Mouse (Mus musculus) adrenal gland, postnatal 14 days (tissue): ENCODE data around the gene Sub1. TPM values are rescaled to one million over a fixed set of nuclear protein-coding genes. Genes with fewer than 3 reads are reported as not detected.
A peak's percentile ranks its signal among the peaks of the same experiment; 100 is the strongest.

Source experiments
- DNase-seq: peaks from one replicate; pipeline ENCODE4 v3.0.0; 2021; ENCODE audit warnings: mixed read lengths
- total RNA-seq: library from RNA; stranded (reverse); gene quantifications from 2 replicates; pipeline ENCODE4 v1.2.3, GENCODE M21; 2021

Sub1 gene
- total RNA-seq, 1 experiment from 2014 or later, result 251 TPM

DNA sequence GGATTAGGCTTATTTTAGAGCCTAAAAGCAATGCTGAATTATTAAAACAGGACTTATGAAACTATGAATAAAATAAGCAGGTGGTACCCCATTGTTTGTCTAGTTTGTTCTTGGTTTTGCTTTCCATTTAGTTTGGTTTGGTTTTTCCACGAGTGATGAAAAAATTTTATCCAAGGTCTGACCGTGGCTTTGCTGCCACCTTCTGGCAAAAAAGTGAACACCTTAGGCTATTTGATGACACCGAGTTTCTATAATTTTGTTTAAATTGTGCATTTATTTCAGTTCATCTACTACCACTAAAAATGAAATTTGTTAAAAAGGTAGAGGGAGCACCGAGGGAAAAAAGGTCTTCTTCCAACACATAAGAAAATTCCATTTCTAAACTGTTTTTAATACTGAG lies 30.4 kb downstream of the Sub1 start:
- peak; percentile 67 for DNase-seq

DNA sequence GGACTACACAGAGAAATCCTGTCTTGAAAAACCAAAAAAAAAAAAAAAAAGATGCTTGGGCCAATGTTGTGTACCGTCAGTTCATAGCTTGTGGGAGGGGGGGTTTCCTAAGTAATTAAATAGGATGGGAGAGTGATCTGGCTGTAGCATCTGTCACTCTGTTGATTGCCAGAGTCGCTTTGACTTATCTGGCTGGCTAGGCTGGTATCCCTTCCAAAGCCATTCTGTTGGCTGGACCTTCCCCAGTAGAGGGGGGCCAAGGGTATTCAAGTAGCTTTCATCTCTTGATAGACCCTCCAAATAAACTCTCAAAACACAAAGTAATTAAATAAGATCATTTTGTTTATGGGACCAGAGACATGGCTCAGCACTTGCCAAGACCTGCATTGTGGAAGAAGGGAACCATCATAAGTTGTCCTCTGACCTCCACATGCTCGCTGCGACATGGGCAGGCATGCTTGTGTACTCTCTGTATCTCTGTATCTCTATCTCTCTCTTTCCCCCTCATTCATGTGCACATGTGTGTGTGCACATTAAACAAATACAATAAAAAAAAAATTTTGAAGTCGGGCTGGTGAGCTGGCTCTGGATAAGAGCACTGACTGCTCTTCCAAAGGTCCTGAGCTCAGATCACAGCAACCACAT lies 31.5 kb downstream of the Sub1 start:
- DNase-seq, result no peak

GRCm38 (mm10) chr15:11963791-11964525 lies 32.8 kb downstream of the Sub1 start:
- DNase-seq, result peak; percentile 58

- DNase-seq, result no peak
These were observed 37.1 kb downstream of the Sub1 start for GRCm38 (mm10) chr15:11959716-11960115.

DNA sequence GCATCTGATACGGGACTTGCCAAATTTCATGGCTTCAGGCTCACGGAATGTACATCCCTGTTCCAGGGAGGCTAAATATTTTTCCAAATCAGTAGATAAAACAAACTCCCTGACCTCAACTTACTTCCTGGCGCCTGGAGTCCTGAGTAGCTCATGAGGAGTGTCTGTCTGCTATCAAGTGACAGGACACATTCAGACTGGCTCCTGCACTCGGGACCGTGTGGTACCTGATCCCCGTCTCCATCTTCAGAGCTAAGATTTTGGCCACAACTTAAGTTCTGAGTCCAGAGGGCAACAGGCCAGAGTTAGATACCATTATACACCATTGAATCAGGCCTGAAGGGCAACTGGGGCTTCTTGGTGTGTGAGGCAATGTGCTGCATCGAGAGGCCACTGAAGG lies 40.7 kb downstream of the Sub1 start:
- DNase-seq, result no peak

DNA sequence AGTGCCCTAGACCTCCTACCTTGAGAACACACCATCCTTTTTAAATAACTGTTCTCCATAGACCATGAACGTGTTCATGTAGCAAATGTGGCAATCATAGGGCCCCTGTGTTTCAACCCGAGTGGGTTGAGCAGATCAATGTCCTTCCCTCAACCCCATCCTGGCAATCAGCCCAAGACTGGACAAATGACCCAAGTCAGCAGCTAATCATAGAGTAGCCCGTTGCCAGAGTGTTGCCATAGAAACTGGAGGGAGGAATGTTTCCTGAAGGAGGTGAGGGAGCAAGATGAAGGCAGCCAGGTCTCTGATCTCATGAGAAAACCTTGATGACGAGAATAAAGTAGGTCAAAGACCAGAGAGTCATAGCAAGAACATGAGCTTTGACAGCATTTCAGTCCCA lies 42.6 kb downstream of the Sub1 start:
- peak; percentile 78 for DNase-seq

DNA sequence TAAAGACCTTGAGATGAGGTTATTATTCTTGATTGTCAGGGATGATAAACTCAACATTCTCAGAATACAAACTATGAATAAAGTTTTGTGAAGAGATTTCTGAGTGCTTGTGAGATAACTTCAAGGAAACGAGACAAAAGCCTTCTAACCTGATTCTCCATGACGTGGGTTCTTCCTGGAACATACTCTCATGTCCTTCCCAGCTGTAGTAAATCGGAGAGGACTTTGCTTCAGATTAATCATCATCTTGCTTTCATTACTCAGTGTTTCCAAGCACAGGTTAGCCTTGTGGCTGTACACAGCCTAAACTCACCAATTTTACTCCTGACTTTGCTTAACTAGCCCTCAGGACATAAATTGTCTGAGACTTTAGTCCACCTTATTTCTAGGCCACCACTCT lies 44.6 kb downstream of the Sub1 start:
- no peak for DNase-seq

DNA sequence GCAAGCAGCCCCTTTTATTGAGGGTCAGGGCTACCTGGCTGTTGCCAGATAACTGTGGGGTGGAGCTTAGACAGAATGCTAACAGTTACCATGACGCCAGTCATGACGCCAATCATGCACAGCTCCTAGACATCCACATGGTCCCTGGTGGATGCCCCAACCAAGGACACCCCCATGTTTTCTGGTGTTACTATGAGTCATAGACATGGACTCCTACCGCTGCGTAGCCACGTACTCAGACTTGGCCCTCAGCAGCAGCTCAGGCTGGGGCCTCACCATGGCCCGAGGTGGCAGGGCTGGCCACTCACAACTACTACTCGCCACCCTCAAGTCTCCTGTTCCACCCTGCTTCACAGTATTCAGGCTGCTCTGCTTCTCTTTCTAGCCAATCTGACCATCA lies 45.6 kb downstream of the Sub1 start:
- no peak for DNase-seq

DNA sequence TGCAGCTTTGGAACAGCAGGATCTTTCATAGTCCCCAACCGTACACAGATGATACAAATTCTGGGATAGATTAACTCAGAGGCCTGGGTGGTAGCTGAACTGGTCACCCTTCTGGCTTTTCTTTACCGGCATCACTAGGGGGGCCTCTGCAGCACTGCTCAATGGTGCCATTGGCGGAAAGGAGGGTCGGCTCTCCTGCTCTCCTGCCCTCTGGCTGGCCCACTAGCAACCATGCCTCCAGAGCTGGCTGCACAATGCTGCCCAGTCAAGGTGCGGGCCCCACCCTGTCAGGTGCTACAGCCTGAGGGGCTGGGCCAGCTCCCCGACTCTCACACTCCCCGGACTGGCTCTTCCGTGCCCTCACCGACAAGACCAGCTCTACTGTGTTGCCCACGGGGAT lies 46.6 kb downstream of the Sub1 start:
- DNase-seq, result no peak

- DNase-seq, result no peak
These were observed 47.3 kb downstream of the Sub1 start for GRCm38 (mm10) chr15:11949490-11949889.

GRCm38 (mm10) chr15:11940855-11941254 lies 55.9 kb downstream of the Sub1 start:
- DNase-seq, result no peak

Other genes with a start within 250 kb of the Sub1 start
- 47.2 and 51.8 TPM in 2 replicates for gene Npr3, start 89.7 kb downstream of the Sub1 start, total RNA-seq
- 155 and 170 TPM in 2 replicates for gene Zfr, start 120.8 kb upstream of the Sub1 start, total RNA-seq
- gene Mtmr12, start 208.0 kb upstream of the Sub1 start, total RNA-seq, result 17.1 and 20.6 TPM in 2 replicates